Mouse (Mus musculus): ENCODE measurements at regions not wholly inside any gene's neighbourhood (a gene's known extent, or its start where the extent isn't known, plus 50 kb on each side); places are given as distances from the start of the nearest gene placed in this dataset.
"Not testable (repeated sequence)": the region's sequence is repeated elsewhere in the genome, so short reads cannot be mapped to it uniquely, and the experiment has no call there.

GRCm38 (mm10) chr12:19125541-19125940, 611.2 kb downstream of the 5730507C01Rik start:
- H3K4me1 ChIP-seq (replicated peaks) = no peaks in the 10 kb centered on the region
- no peak overlapping the region for H3K27ac ChIP-seq (replicated peaks)
- WGBS (ENCODE audit: insufficient replicate concordance) = 55% methylated on average over 4 of the region's 4 CpGs
- H3K36me3 ChIP-seq (replicated peaks) = no peaks in the 10 kb centered on the region
- H3K9ac ChIP-seq = no peak overlapping the region
- H3K9me3 ChIP-seq (replicated peaks) = no peaks in the 10 kb centered on the region
- no peak overlapping the region for H3K4me3 ChIP-seq (replicated peaks)
- no peaks in the 10 kb centered on the region for H3K27me3 ChIP-seq
- ATAC-seq (ENCODE audit: insufficient read depth) = no peak
- no peak overlapping the region for H3K4me2 ChIP-seq

DNA sequence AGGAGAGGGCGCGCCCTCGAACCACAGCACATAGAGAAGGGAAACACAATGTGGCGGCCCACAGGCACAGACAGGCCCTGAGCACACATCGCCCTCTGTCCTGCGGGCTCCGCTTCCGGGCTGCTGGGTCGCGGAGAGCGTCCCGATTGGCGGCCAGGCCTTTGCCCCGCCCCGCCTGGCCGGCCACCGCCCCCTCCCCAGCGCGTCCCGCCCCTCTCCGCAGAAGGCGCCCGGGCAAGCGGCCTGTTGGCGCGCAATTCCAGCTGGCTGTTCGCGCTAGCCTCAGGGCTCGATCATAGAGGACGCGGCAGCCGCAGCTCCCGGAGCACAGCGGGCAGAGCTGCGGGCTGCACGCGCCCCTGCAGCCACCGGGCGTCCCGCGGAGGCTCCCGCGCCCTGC, 661.3 kb downstream of the 5730507C01Rik start:
- no peak for ATAC-seq (ENCODE audit: insufficient read depth)
- Histone ChIP-seq H3K27ac (replicated peaks) (no peak overlapping the region), H3K36me3 (replicated peaks) (no peaks in the 10 kb centered on the region), H3K27me3 (no peaks in the 10 kb centered on the region), H3K9ac (no peak overlapping the region), H3K4me3 (replicated peaks) (no peak overlapping the region), H3K9me3 (replicated peaks) (no peaks in the 10 kb centered on the region), H3K4me1 (replicated peaks) (no peaks in the 10 kb centered on the region), H3K4me2 (no peak overlapping the region)
- WGBS (ENCODE audit: insufficient replicate concordance) = 9% methylated on average over 42 of the region's 43 CpGs

GRCm38 (mm10) chr12:19192396-19192795, 678.1 kb downstream of the 5730507C01Rik start:
- no peaks in the 10 kb centered on the region for H3K9me3 ChIP-seq (replicated peaks)
- WGBS (ENCODE audit: insufficient replicate concordance) = 79% methylated on average over 5 of the region's 5 CpGs
- no peaks in the 10 kb centered on the region for H3K36me3 ChIP-seq (replicated peaks)
- H3K27ac ChIP-seq (replicated peaks) = no peak overlapping the region
- no peak overlapping the region for H3K4me3 ChIP-seq (replicated peaks)
- no peaks in the 10 kb centered on the region for H3K27me3 ChIP-seq
- H3K4me2 ChIP-seq = no peak overlapping the region
- ATAC-seq (ENCODE audit: insufficient read depth) = no peak
- no peaks in the 10 kb centered on the region for H3K4me1 ChIP-seq (replicated peaks)
- no peak overlapping the region for H3K9ac ChIP-seq

GRCm38 (mm10) chr12:19193041-19193440, 678.7 kb downstream of the 5730507C01Rik start:
- not testable (repeated sequence) for H3K27me3 ChIP-seq; H3K9me3 ChIP-seq (replicated peaks); H3K27ac ChIP-seq (replicated peaks); H3K4me2 ChIP-seq; H3K4me3 ChIP-seq (replicated peaks); H3K9ac ChIP-seq; ATAC-seq (ENCODE audit: insufficient read depth); H3K36me3 ChIP-seq (replicated peaks); H3K4me1 ChIP-seq (replicated peaks)
- WGBS (ENCODE audit: insufficient replicate concordance) = 63% methylated on average over 3 of the region's 3 CpGs

DNA sequence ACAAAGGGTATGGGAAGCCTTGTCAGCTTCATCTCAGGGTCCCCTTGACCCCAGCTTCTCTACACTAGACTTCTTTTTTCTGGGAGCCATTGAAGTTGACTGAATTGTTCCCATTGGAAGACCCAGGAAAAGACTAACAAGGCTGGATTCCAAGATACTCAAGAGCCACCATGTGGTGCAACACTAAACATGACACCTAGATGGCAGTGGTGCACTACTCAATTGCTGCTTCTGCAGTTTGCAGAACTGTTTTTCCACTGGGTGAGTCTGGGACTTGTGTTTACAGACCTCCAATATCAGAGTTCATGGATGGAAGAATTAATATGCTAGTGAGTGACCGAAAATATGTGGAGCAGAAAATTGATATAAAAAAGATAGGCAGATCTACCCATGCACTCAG, 709.7 kb downstream of the 5730507C01Rik start:
- H3K27me3 ChIP-seq; H3K9ac ChIP-seq; H3K27ac ChIP-seq (replicated peaks); H3K9me3 ChIP-seq (replicated peaks); H3K4me2 ChIP-seq; ATAC-seq (ENCODE audit: insufficient read depth); H3K4me1 ChIP-seq (replicated peaks); H3K4me3 ChIP-seq (replicated peaks); H3K36me3 ChIP-seq (replicated peaks): not testable (repeated sequence)
- WGBS (ENCODE audit: insufficient replicate concordance) = 59% methylated on average over 1 of the region's 1 CpGs

DNA sequence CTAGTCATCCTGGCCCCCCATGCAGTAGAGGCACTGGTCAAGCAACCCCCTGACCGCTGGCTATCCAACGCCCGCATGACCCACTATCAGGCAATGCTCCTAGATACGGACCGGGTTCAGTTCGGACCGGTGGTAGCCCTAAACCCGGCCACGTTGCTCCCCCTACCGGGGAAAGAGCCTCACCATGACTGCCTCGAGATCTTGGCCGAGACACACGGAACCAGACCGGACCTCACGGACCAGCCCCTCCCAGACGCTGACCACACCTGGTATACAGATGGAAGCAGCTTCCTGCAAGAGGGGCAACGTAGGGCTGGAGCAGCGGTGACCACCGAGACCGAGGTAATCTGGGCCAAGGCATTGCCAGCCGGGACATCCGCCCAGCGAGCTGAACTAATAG, 707.6 kb upstream of the Gm21863 start:
- not testable (repeated sequence) for H3K4me1 ChIP-seq (replicated peaks); H3K4me3 ChIP-seq (replicated peaks); H3K9ac ChIP-seq; H3K27ac ChIP-seq (replicated peaks); H3K9me3 ChIP-seq (replicated peaks); ATAC-seq (ENCODE audit: insufficient read depth); H3K27me3 ChIP-seq; H3K4me2 ChIP-seq; H3K36me3 ChIP-seq (replicated peaks)
- 76% methylated on average over 23 of the region's 23 CpGs for WGBS (ENCODE audit: insufficient replicate concordance)

GRCm38 (mm10) chr12:19288271-19288890, 665.9 kb upstream of the Gm21863 start:
- H3K9me3 ChIP-seq (replicated peaks); H3K27me3 ChIP-seq; H3K36me3 ChIP-seq (replicated peaks); H3K4me1 ChIP-seq (replicated peaks); H3K27ac ChIP-seq (replicated peaks); H3K9ac ChIP-seq: not testable (repeated sequence)
- peak overlapping the region; percentile 48 for H3K4me3 ChIP-seq (replicated peaks)
- H3K4me2 ChIP-seq = peak overlapping the region; percentile 62
- WGBS (ENCODE audit: insufficient replicate concordance) = 2% methylated on average over 69 of the region's 75 CpGs
- peak; percentile 62 for ATAC-seq (ENCODE audit: insufficient read depth)

GRCm38 (mm10) chr12:19289038-19289437, 665.3 kb upstream of the Gm21863 start:
- WGBS (ENCODE audit: insufficient replicate concordance) = 33% methylated on average over 18 of the region's 18 CpGs
- not testable (repeated sequence) for H3K27ac ChIP-seq (replicated peaks); ATAC-seq (ENCODE audit: insufficient read depth)

GRCm38 (mm10) chr12:19292068-19292770, 662.1 kb upstream of the Gm21863 start:
- not testable (repeated sequence) for H3K4me1 ChIP-seq (replicated peaks); H3K27me3 ChIP-seq; ATAC-seq (ENCODE audit: insufficient read depth); H3K27ac ChIP-seq (replicated peaks); H3K9ac ChIP-seq; H3K4me2 ChIP-seq; H3K9me3 ChIP-seq (replicated peaks); H3K4me3 ChIP-seq (replicated peaks); H3K36me3 ChIP-seq (replicated peaks)
- 64% methylated on average over 3 of the region's 3 CpGs for WGBS (ENCODE audit: insufficient replicate concordance)

More at GRCm38 (mm10) chr12:19289038-19289437, 665.3 kb upstream of the Gm21863 start:
- not testable (repeated sequence) for H3K27me3 ChIP-seq; H3K9me3 ChIP-seq (replicated peaks); H3K36me3 ChIP-seq (replicated peaks); H3K9ac ChIP-seq; H3K4me1 ChIP-seq (replicated peaks)
- Histone ChIP-seq H3K4me3 (replicated peaks) (peak overlapping the region; percentile 48), H3K4me2 (peak overlapping the region; percentile 62)
